Comparison of ENCODE assay signal across 23 mouse cellular contexts in the genomic region with DNA sequence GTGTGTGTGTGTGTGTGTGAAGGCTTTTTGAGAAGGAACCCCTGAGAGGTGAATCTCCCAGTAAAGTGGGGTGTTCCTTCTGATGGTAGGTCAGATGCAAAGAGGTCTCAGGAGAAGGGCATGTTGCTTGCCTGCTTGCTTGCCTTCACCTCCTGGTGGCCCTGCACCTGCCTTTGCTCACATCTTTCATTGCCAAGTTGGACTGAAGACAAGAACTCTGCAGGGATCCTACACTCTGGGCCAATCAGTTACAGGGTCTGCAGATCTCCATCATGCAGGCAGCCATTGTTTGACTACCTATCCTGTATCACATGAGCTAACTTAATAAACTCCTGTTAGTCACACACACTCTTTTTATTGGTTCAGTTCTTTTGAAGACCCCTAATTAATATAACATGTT.
"Had no signal": no experiment of that assay in that cellular context is flagged by ENCODE, and none has a peak within 500 bp of the region (broad histone marks: within the 10 kb centered on the region; RNA-seq: fewer than 3 reads in every experiment).

No protein-coding gene starts in this region.

- H3K36me3 ChIP-seq: embryonic facial prominence, embryonic 10.5 days; embryonic facial prominence, embryonic 12.5 days; embryonic facial prominence, embryonic 13.5 days; embryonic facial prominence, embryonic 15.5 days; forebrain, embryonic 10.5 days; forebrain, embryonic 12.5 days; forebrain, embryonic 15.5 days had no signal

- H3K4me1 ChIP-seq: embryonic facial prominence, embryonic 12.5 days; embryonic facial prominence, embryonic 15.5 days; forebrain, embryonic 12.5 days had no signal

- H3K27me3 ChIP-seq: embryonic facial prominence, embryonic 12.5 days; embryonic facial prominence, embryonic 13.5 days; embryonic facial prominence, embryonic 15.5 days; forebrain, embryonic 12.5 days; forebrain, embryonic 13.5 days; forebrain, embryonic 15.5 days had no signal

- H3K9me3 ChIP-seq: embryonic facial prominence, embryonic 10.5 days; embryonic facial prominence, embryonic 12.5 days; embryonic facial prominence, embryonic 13.5 days; embryonic facial prominence, embryonic 15.5 days; forebrain, embryonic 10.5 days; forebrain, embryonic 12.5 days; forebrain, embryonic 13.5 days; forebrain, embryonic 15.5 days had no signal

- H3K27ac ChIP-seq: embryonic facial prominence, embryonic 10.5 days; embryonic facial prominence, embryonic 12.5 days; embryonic facial prominence, embryonic 13.5 days; embryonic facial prominence, embryonic 15.5 days; forebrain, embryonic 10.5 days; forebrain, embryonic 12.5 days; forebrain, embryonic 13.5 days; forebrain, embryonic 15.5 days; gastrocnemius, adult 2 months; heart, adult 2 months had no signal

- H3K4me3 ChIP-seq: embryonic facial prominence, embryonic 10.5 days; embryonic facial prominence, embryonic 12.5 days; embryonic facial prominence, embryonic 13.5 days; embryonic facial prominence, embryonic 15.5 days; erythroblast, embryonic 14.5 days; forebrain, embryonic 10.5 days; forebrain, embryonic 12.5 days; forebrain, embryonic 13.5 days; forebrain, embryonic 15.5 days; gastrocnemius, adult 2 months; heart, adult 2 months had no signal

- DNase-seq: cerebellum, adult 8-10 months; cerebellum, adult 9-10 months; cerebellum, adult 9-11 months; cerebellum, postnatal 36 days; embryo, embryonic 11 days; forebrain, postnatal 0 days; gastrocnemius, adult 2 months; gastrocnemius, postnatal 10 days; gastrocnemius, postnatal 14 days; gastrocnemius, postnatal 25 days; gastrocnemius, postnatal 36 days; heart, adult 11 months; heart, adult 18-20 months; heart, adult 2 months had no signal
